Mouse (Mus musculus): ENCODE results near the gene Tysnd1. TPM values are rescaled to one million over a fixed set of nuclear protein-coding genes. Genes with fewer than 3 reads are reported as not detected.
A peak's percentile ranks its signal among the peaks of the same experiment; 100 is the strongest.

The Tysnd1 gene
- total and polyA plus RNA-seq, 3 experiments: 72.7 to 119 TPM; not detected in 1

GRCm38 (mm10) chr10:61704663-61705062 lies 9.3 kb downstream of the Tysnd1 start:
- TF ChIP-seq BHLHE40 (IDR thresholded peaks at IDR 0.05; ENCODE audit: borderline replicate concordance, low read depth, low read length) (no peak), ZC3H11A (IDR thresholded peaks at IDR 0.05; ENCODE audit: low read depth, low read length) (no peak), ZKSCAN1 (IDR thresholded peaks at IDR 0.05; ENCODE audit: low read depth, low read length) (no peak), MEF2A (IDR thresholded peaks at IDR 0.05; ENCODE audit: extremely low read depth, insufficient replicate concordance, low read depth, low read length, poor library complexity, severe bottlenecking) (no peak), MYB (IDR thresholded peaks at IDR 0.05; ENCODE audit: low read depth, low read length) (no peak), JUND (IDR thresholded peaks at IDR 0.05; ENCODE audit: low read depth, low read length) (no peak), TBP (IDR thresholded peaks at IDR 0.05; ENCODE audit: low read depth, low read length) (no peak), ZMIZ1 (IDR thresholded peaks at IDR 0.05; ENCODE audit: low read depth, low read length) (no peak), MAX (IDR thresholded peaks at IDR 0.05; ENCODE audit: low read length) (no peak), MAFK (IDR thresholded peaks at IDR 0.05; ENCODE audit: borderline replicate concordance, low read depth, low read length) (no peak)
- DNase-seq (ENCODE audit: low read depth, low spot score): no peak

GRCm38 (mm10) chr10:61706412-61707375 lies 11.4 kb downstream of the Tysnd1 start:
- Histone ChIP-seq H3K79me2 (ENCODE audit: control insufficient read depth, insufficient read depth, low read length, poor library complexity) (no peaks in the 10 kb centered on the region), H3K4me1 (ENCODE audit: control insufficient read depth in 1 of 2, insufficient read depth in 2 of 2, low read length in 2 of 2) (peaks cover 8 to 18% of the 10 kb centered on the region in 2 experiments), H3K9me3 (replicated peaks; ENCODE audit: insufficient read depth, low read length) (no peaks in the 10 kb centered on the region), H3K27me3 (ENCODE audit: control insufficient read depth in 1 of 2, insufficient read depth in 2 of 2, low read length in 2 of 2) (no peaks in the 10 kb centered on the region), H3K27ac (ENCODE audit: control insufficient read depth, low read depth, low read length) (peak overlapping the region; percentile 95), H3K4me3 (ENCODE audit: control insufficient read depth in 1 of 2, insufficient read depth in 1 of 2, low read depth in 2 of 2, low read length in 2 of 2) (peak overlapping the region; percentile 15 to 32; a peak in 3 of 4 replicates), H3K36me3 (ENCODE audit: control insufficient read depth in 1 of 2, insufficient read depth in 2 of 2, low read length in 2 of 2) (peaks cover 0 to 14% of the 10 kb centered on the region in 2 experiments; a peak in 2 of 4 replicates), H3K9ac (ENCODE audit: control insufficient read depth, low read depth, low read length, poor library complexity, severe bottlenecking) (peak overlapping the region; percentile 37; the same call in 1 of the 2 replicates)
- no peak for TF ChIP-seq SMC3 (IDR thresholded peaks at IDR 0.05; ENCODE audit: low read depth, low read length)
- peak; percentile 14; the same call in 1 of the 2 replicates for TF ChIP-seq MAZ (IDR thresholded peaks at IDR 0.05; ENCODE audit: low read depth, low read length)
- TF ChIP-seq MYC (IDR thresholded peaks at IDR 0.05; ENCODE audit: low read depth, low read length): no peak
- TF ChIP-seq MXI1 (IDR thresholded peaks at IDR 0.05; ENCODE audit: low read depth, low read length): no peak
- peak in 1 of 2 experiments; percentile 48; a peak in 2 of 4 replicates for TF ChIP-seq POLR2A (IDR thresholded peaks at IDR 0.05; ENCODE audit: control insufficient read depth in 1 of 2, insufficient read depth in 1 of 2, low read depth in 1 of 2, low read length in 2 of 2, poor library complexity in 1 of 2)
- peak; percentile 22; the same call in 1 of the 2 replicates for TF ChIP-seq ETS1 (IDR thresholded peaks at IDR 0.05; ENCODE audit: low read depth, low read length)
- TF ChIP-seq ZNF384 (IDR thresholded peaks at IDR 0.05; ENCODE audit: low read depth, low read length): 0 out of 2 replicates have a peak, but pooled peaks have one; percentile 43
- no peak for TF ChIP-seq NRF1 (IDR thresholded peaks at IDR 0.05; ENCODE audit: insufficient read depth, low read depth, low read length, poor library complexity, severe bottlenecking)
- TF ChIP-seq TCF12 (IDR thresholded peaks at IDR 0.05; ENCODE audit: low read depth, low read length): 0 out of 2 replicates have a peak, but pooled peaks have one; percentile 28
- 0 out of 2 replicates have a peak, but pooled peaks have one; percentile 9 for TF ChIP-seq RCOR1 (IDR thresholded peaks at IDR 0.05; ENCODE audit: low read depth, low read length)
- peak; percentile 51; the same call in 1 of the 2 replicates for TF ChIP-seq ELF1 (IDR thresholded peaks at IDR 0.05; ENCODE audit: low read depth, low read length)
- 0 out of 2 replicates have a peak, but pooled peaks have one; percentile 17 for TF ChIP-seq GATA1 (IDR thresholded peaks at IDR 0.05; ENCODE audit: low read depth, low read length)
- TF ChIP-seq EP300 (IDR thresholded peaks at IDR 0.05; ENCODE audit: low read depth in 1 of 2, low read length in 2 of 2): peak in 1 of 2 experiments; percentile 46; a peak in 1 of 4 replicates
- TF ChIP-seq NELFE (IDR thresholded peaks at IDR 0.05; ENCODE audit: low read depth, low read length): no peak
- peak; percentile 79; the same call in 1 of the 2 replicates for TF ChIP-seq TBP (IDR thresholded peaks at IDR 0.05; ENCODE audit: low read depth, low read length)
- DNase-seq (ENCODE audit: low read depth, low spot score): peak; percentile 90

More at GRCm38 (mm10) chr10:61704663-61705062, 9.3 kb downstream of the Tysnd1 start:
- Histone ChIP-seq H3K27me3 (ENCODE audit: control insufficient read depth in 1 of 2, insufficient read depth in 2 of 2, low read length in 2 of 2) (no peaks in the 10 kb centered on the region), H3K9ac (ENCODE audit: control insufficient read depth, low read depth, low read length, poor library complexity, severe bottlenecking) (no peak overlapping the region), H3K4me3 (ENCODE audit: control insufficient read depth in 1 of 2, insufficient read depth in 1 of 2, low read depth in 2 of 2, low read length in 2 of 2) (no peak overlapping the region), H3K79me2 (ENCODE audit: control insufficient read depth, insufficient read depth, low read length, poor library complexity) (no peaks in the 10 kb centered on the region), H3K36me3 (ENCODE audit: control insufficient read depth in 1 of 2, insufficient read depth in 2 of 2, low read length in 2 of 2) (peaks cover 0 to 14% of the 10 kb centered on the region in 2 experiments; a peak in 3 of 4 replicates), H3K4me1 (ENCODE audit: control insufficient read depth in 1 of 2, insufficient read depth in 2 of 2, low read length in 2 of 2) (peaks cover 8 to 18% of the 10 kb centered on the region in 2 experiments), H3K9me3 (replicated peaks; ENCODE audit: insufficient read depth, low read length) (no peaks in the 10 kb centered on the region), H3K27ac (ENCODE audit: control insufficient read depth, low read depth, low read length) (no peak overlapping the region)
